Mouse (Mus musculus) kidney, adult 2 months (tissue): ENCODE data around the gene Ski. TPM values are rescaled to one million over a fixed set of nuclear protein-coding genes. Genes with fewer than 3 reads are reported as not detected.

Source experiments
- DNase-seq: peaks from one replicate; pipeline ENCODE4 v3.0.0; 2021
- H3K27ac ChIP-seq: fragments of 200-500 bp; 2 replicates; pipeline ENCODE4 v1.5.1; 2012; ENCODE audit warnings: low read depth, low read length, control low read depth, inconsistent platforms; ENCODE audit not compliant: insufficient read depth
- H3K27me3 ChIP-seq: fragments of 200-500 bp; replicated peaks from 2 replicates; pipeline ENCODE4 v1.6.1; 2012; ENCODE audit warnings: mild to moderate bottlenecking, moderate library complexity, low read length, inconsistent platforms; ENCODE audit not compliant: control insufficient read depth, insufficient read depth
- H3K36me3 ChIP-seq: fragments of 200-500 bp; 2 replicates; pipeline ENCODE4 v1.6.1; 2012; ENCODE audit warnings: mild to moderate bottlenecking, moderate library complexity, low read length, inconsistent platforms; ENCODE audit not compliant: control insufficient read depth, insufficient read depth
- H3K4me1 ChIP-seq: fragments of 200-500 bp; 2 replicates; pipeline ENCODE4 v1.6.1; 2011; ENCODE audit warnings: low read length; ENCODE audit not compliant: control insufficient read depth, insufficient read depth
- H3K4me3 ChIP-seq: fragments of 200-500 bp; 2 replicates; pipeline ENCODE4 v1.5.1; 2011; ENCODE audit warnings: mild to moderate bottlenecking, low read depth, low read length, control low read depth; ENCODE audit not compliant: insufficient read depth
- CTCF ChIP-seq: fragments of 200-500 bp; conservative IDR thresholded peaks from 2 replicates; pipeline ENCODE4 v1.5.1; 2011; ENCODE audit warnings: low read depth, mild to moderate bottlenecking, control low read depth, low read length, moderate library complexity, mixed read lengths; ENCODE audit not compliant: insufficient read depth, insufficient read length
- POLR2A ChIP-seq: fragments of 200-500 bp; IDR thresholded peaks from one replicate; pipeline ENCODE4 v1.6.1; 2011; ENCODE audit warnings: low read depth, low read length, control low read depth
- WGBS: fragments of 180-500 bp; shearing (Covaris S2); methylation state at CpG from one replicate; pipeline ENCODE4 v1.1.7; 2018; 5-methylcytosine and 5-hydroxymethylcytosine counted together
- polyA plus RNA-seq: library from polyadenylated mRNA; depleted of rRNA; stranded (reverse); fragments of >200 nt; gene quantifications from 2 replicates; pipeline ENCODE4 v1.2.3, GENCODE M21; 2012

Gene Ski
- polyA plus RNA-seq, 1 experiment, result 40.4 TPM

GRCm38 (mm10) chr4:155165861-155166260 lies 56.5 kb downstream of the Ski start:
- Histone ChIP-seq H3K27ac (no peak overlapping the region), H3K27me3 (no peaks in the 10 kb centered on the region), H3K36me3 (no peaks in the 10 kb centered on the region), H3K4me3 (no peak overlapping the region), H3K4me1 (peaks cover 54% of the 10 kb centered on the region)
- no peak for TF ChIP-seq CTCF
- no peak for TF ChIP-seq POLR2A
- DNase-seq, result no peak

- TF ChIP-seq POLR2A (no peak), CTCF (no peak)
- Histone ChIP-seq H3K27me3 (no peaks in the 10 kb centered on the region), H3K27ac (peak overlapping the region; percentile 12; the same call in 1 of the 2 replicates), H3K4me3 (no peak overlapping the region), H3K36me3 (no peaks in the 10 kb centered on the region), H3K4me1 (peaks cover 50% of the 10 kb centered on the region)
- peak; percentile 92 for DNase-seq
- 45% methylated on average over 6 of the region's 6 CpGs for WGBS
Observed at GRCm38 (mm10) chr4:155164550-155164949, 57.8 kb downstream of the Ski start.

GRCm38 (mm10) chr4:155163685-155164084 lies 58.7 kb downstream of the Ski start:
- TF ChIP-seq CTCF, result no peak
- TF ChIP-seq POLR2A, result no peak
- WGBS, result 46% methylated on average over 8 of the region's 8 CpGs
- no peak for DNase-seq
- Histone ChIP-seq H3K27me3 (no peaks in the 10 kb centered on the region), H3K4me1 (peaks cover 46% of the 10 kb centered on the region), H3K36me3 (no peaks in the 10 kb centered on the region), H3K27ac (no peak overlapping the region), H3K4me3 (no peak overlapping the region)

GRCm38 (mm10) chr4:155163320-155163651 lies 59.1 kb downstream of the Ski start:
- TF ChIP-seq CTCF, result no peak
- peaks cover 46% of the 10 kb centered on the region for H3K4me1 ChIP-seq
- WGBS, result 4% methylated on average over 4 of the region's 4 CpGs
- H3K4me3 ChIP-seq, result no peak overlapping the region
- no peaks in the 10 kb centered on the region for H3K36me3 ChIP-seq
- H3K27me3 ChIP-seq, result no peaks in the 10 kb centered on the region
- no peak for DNase-seq
- no peak overlapping the region for H3K27ac ChIP-seq

GRCm38 (mm10) chr4:155162433-155163319 lies 59.7 kb downstream of the Ski start:
- Histone ChIP-seq H3K4me1 (peaks cover 46% of the 10 kb centered on the region), H3K4me3 (no peak overlapping the region), H3K27ac (peak overlapping the region; percentile 59), H3K27me3 (no peaks in the 10 kb centered on the region), H3K36me3 (no peaks in the 10 kb centered on the region; the same call in 1 of the 2 replicates)
- no peak for DNase-seq
- TF ChIP-seq POLR2A (no peak), CTCF (no peak)
- 36% methylated on average over 7 of the region's 7 CpGs for WGBS

- Histone ChIP-seq H3K4me1 (peaks cover 25% of the 10 kb centered on the region), H3K27me3 (no peaks in the 10 kb centered on the region), H3K4me3 (no peak overlapping the region), H3K27ac (no peak overlapping the region), H3K36me3 (no peaks in the 10 kb centered on the region; the same call in 1 of the 2 replicates)
- DNase-seq, result no peak
- TF ChIP-seq CTCF (no peak), POLR2A (no peak)
- WGBS, result 69% methylated on average over 8 of the region's 8 CpGs
Observed at GRCm38 (mm10) chr4:155158543-155158917, 63.9 kb downstream of the Ski start.

GRCm38 (mm10) chr4:155157871-155158542 lies 64.4 kb downstream of the Ski start:
- no peak for TF ChIP-seq CTCF
- TF ChIP-seq POLR2A, result no peak
- no peaks in the 10 kb centered on the region; the same call in 1 of the 2 replicates for H3K36me3 ChIP-seq
- H3K27ac ChIP-seq, result no peak overlapping the region
- WGBS, result 83% methylated on average over 27 of the region's 27 CpGs
- no peak for DNase-seq
- no peaks in the 10 kb centered on the region for H3K27me3 ChIP-seq
- H3K4me3 ChIP-seq, result no peak overlapping the region
- H3K4me1 ChIP-seq, result peaks cover 21% of the 10 kb centered on the region
